Mouse (Mus musculus) embryonic fibroblast, embryonic 13.5 days (primary cell): ENCODE results near the gene Dydc2. TPM values are rescaled to one million over a fixed set of nuclear protein-coding genes. Genes with fewer than 3 reads are reported as not detected.
A peak's percentile ranks its signal among the peaks of the same experiment; 100 is the strongest.
"Not testable (repeated sequence)": the region's sequence is repeated elsewhere in the genome, so short reads cannot be mapped to it uniquely, and the experiment has no call there.

Experiments used
- H3K27ac ChIP-seq: 2 replicates; pipeline ENCODE4 v1.5.1; 2012; ENCODE audit warnings: low read length, control low read depth, inconsistent platforms; ENCODE audit not compliant: insufficient read depth
- H3K4me1 ChIP-seq: 2 replicates; pipeline ENCODE4 v1.6.1; 2011; ENCODE audit warnings: low read length; ENCODE audit not compliant: control insufficient read depth, insufficient read depth
- H3K4me3 ChIP-seq: 2 replicates; pipeline ENCODE4 v1.5.1; 2011; ENCODE audit warnings: mild to moderate bottlenecking, control low read depth, low read length; ENCODE audit not compliant: insufficient read depth
- CTCF ChIP-seq: IDR thresholded peaks from 2 replicates; pipeline ENCODE4 v1.5.1; 2011; ENCODE audit warnings: mild to moderate bottlenecking, control low read depth, low read length, moderate library complexity, borderline replicate concordance; ENCODE audit not compliant: insufficient read depth
- POLR2A ChIP-seq: IDR thresholded peaks from 2 replicates; pipeline ENCODE4 v1.6.1; 2011; ENCODE audit warnings: low read depth, mild to moderate bottlenecking, control low read depth, low read length, moderate library complexity
- polyA plus RNA-seq: library from polyadenylated mRNA; stranded (reverse); fragments of >200 nt; gene quantifications from 2 replicates; pipeline ENCODE4 v1.2.4, GENCODE M21; 2011; ENCODE audit warnings: low read depth; ENCODE audit not compliant: missing spikeins, insufficient read length

The Dydc2 gene
- polyA plus RNA-seq, 1 experiment: not detected

DNA sequence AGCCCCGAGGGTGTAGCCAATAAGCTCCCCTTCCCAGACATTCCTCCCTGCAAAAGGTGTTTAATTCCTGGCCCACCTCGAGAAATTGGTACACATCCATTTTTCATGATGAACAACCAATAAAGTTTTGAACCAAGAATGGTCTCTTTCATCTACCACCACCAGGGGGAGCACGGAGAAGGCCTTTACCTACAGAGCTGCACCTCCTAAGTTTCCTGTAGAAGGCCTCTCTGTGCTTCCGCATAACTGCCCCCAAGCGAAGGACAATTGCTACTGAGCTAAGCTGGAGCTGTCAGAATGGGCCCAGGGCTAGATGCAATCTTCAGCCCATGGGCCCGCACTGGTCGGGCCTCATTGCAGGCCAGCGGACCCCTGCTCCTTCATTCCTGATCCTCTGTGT, 21.8 kb upstream of the Dydc2 start:
- no peak overlapping the region for H3K4me3 ChIP-seq
- TF ChIP-seq POLR2A (no peak), CTCF (no peak)
- no peaks in the 10 kb centered on the region for H3K4me1 ChIP-seq
- H3K27ac ChIP-seq: no peak overlapping the region

DNA sequence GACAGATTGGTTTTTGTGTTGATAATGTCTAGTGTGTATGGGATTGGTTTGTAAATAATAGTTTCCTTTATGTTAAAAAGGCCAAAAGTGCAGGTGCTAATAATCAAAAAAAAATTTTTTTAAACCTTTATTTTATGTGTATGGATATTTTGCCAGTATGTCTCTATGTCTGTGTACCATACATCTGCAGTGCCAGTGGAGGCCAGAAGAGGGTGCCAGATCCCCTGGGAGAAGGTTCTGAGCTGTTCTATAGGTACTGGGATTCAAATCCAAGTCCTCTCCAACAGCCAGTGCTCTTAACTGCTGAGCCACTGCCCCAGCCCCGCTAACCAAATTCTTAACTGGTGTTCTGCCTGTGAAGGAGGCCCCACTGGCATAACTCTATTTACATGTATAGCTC, 18.5 kb upstream of the Dydc2 start:
- no peak overlapping the region for H3K4me3 ChIP-seq
- H3K27ac ChIP-seq: no peak overlapping the region
- TF ChIP-seq POLR2A (no peak), CTCF (no peak)
- H3K4me1 ChIP-seq: no peaks in the 10 kb centered on the region

DNA sequence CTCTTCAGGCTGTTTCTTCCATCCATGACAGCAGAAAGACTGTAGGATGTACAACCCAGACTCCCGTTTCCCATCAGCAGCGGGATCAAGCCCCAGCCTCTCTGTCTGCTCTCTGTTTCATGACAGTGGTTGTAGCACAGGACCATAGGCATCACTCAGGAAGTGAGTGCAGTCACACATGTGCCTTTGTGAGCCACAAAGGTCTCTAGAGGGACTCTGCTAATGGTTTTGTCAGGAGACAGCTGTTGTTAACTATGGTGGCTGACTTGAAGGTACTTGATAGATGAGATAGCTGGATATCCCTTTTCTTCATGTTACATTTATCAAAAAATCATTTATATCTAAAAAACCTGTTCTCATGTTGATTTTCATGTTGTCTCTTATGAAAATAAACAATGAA, 13.4 kb upstream of the Dydc2 start:
- no peak overlapping the region for H3K4me3 ChIP-seq
- TF ChIP-seq POLR2A (no peak), CTCF (no peak)
- no peaks in the 10 kb centered on the region for H3K4me1 ChIP-seq
- H3K27ac ChIP-seq: no peak overlapping the region

DNA sequence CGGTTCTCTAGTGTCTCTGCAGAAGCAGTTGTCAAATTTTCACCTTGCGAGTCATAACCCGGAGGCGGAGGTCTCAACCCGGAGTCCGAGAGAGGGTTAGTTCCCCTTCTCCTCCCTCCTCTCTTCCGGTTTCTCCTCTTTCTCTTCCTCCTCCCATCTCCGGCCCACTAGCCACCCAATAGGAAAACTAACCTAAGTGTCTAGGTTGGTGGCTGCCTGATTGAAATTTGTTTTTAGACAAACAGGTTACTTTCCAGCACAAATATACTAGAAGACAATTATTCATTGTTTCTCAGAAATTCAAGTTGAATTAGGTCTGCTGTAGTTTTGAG, 3.9 kb upstream of the Dydc2 start:
- Histone ChIP-seq H3K4me3 (peak overlapping the region; percentile 46), H3K27ac (no peak overlapping the region), H3K4me1 (no peaks in the 10 kb centered on the region)
- TF ChIP-seq POLR2A (no peak), CTCF (no peak)

DNA sequence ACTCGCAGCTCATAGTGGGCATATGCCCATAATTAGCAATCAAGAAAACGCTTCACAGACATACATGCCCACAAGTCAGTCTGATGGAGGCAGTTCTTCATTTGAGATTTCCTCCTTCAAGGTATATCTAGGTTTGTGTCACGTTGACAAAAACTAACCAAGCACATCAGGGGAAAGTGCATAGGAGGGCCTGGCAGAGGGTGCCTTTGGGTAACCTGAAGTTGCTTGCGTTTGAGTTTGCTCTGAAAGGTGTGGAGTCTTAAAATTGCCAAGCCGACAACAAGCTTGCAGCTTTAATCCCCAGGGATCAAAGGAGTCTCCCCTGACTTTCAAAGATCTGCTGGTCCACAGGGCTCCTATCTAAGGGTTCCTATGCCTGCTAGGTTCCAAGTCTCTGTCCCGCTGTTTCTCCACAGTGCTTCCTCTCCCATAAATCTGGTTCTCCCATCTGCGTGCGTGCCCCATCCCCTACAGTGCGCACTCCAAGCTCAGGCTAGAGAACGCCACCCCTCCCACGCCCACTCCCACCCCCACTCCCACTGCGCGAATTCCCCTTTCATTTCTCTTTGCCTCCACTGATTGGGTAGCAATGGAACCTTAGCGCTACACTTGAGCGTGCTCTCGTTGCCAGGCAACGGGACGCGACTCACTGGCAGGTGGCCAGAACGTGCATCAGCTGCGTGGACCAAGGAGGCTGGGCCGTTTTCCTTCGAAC, 3.4 kb upstream of the Dydc2 start, which contains the start of gene Dydc1:
TSS of gene Dydc1 (plus strand) at position 683 of the 715 bp plus-strand sequence.
- Histone ChIP-seq H3K27ac (no peak within 1 kb of the TSS), H3K4me1 (no peaks in the 10 kb centered on the region), H3K4me3 (peak within 1 kb of the TSS; percentile 46)
- TF ChIP-seq POLR2A: no peak
- no peak for TF ChIP-seq CTCF

DNA sequence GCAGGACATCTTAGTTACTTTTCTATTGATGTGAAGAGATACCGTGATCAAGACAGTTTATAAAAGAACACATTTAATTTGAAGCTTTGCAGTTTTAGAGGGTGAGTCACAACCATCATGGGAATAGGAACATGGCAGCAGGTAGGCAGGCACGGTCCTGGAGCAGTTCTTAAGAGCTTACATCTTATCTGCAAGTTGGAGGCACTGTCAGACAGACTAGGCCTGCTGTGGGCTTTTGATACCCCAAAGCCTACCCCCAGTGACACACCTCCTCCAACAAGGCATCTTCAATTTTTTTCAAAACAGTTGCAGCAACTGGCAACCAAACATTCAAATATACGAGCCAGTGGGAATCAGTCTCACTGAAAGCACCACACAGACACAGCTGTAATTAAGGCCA, 1.3 kb upstream of the Dydc2 start:
- Histone ChIP-seq H3K4me1 (no peaks in the 10 kb centered on the region), H3K27ac (no peak overlapping the region), H3K4me3 (no peak overlapping the region)
- no peak for TF ChIP-seq CTCF
- no peak for TF ChIP-seq POLR2A

DNA sequence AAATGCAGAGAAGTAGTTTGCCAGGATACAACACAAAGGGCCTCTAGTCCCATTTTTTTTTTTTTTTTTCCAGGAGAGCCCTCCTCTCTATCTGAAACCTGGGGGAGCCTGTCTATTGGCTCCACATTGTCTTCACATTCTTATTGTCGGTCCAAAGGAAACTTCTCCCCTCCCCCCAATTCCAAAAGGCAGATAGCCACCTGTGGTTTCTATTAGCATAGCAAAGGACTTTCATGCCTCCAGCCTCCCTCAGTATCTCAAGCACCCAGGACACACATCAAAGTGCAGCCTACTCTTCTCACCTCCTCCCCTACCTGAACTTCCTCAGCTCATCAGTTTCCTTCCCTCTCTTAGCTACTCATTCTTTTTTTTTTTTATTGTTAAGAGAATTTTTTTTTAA, 2.6 kb downstream of the Dydc2 start:
- no peak for TF ChIP-seq CTCF
- TF ChIP-seq POLR2A: no peak
- H3K4me1 ChIP-seq: no peaks in the 10 kb centered on the region
- no peak overlapping the region for H3K4me3 ChIP-seq
- H3K27ac ChIP-seq: no peak overlapping the region

DNA sequence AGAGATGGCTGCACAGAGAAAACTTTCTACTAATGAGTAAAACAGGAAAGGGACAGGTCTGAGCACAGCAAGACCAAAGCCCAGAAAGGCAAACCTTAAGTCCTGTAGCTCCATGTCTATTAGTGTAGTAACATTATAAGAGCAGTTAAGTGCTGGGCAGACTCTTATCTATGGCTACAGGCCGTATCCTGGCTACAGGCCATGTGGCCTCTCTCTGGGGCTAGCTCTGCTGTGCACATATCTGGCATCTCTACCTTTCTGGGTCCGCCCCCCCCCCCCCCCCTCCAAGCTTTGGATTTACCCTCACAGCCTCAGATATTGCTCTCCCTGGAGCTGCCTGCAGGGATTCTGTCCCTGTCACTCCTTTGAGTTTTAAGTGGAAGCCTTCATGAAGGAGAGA, 3.8 kb downstream of the Dydc2 start:
- no peak overlapping the region for H3K4me3 ChIP-seq
- TF ChIP-seq POLR2A (no peak), CTCF (no peak)
- no peaks in the 10 kb centered on the region for H3K4me1 ChIP-seq
- H3K27ac ChIP-seq: no peak overlapping the region

DNA sequence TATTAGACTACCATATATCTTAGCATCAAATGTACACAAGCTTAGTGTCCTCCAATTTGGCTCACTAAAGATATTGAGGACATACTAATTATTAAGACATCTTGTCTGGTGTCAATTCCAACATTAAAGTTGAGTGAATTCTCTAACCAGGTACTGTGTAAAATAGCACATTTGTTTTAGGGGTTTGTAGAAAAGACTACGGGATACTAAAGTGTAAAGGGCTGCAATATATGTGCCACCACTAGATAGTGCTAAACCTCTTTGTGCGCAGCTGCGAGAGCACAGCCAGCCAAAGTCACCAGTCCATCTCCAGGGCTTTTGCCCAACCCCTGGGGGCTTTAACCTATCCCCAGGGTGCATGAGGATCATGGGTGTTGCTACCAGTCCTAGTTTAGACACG, 15.8 kb downstream of the Dydc2 start:
- not testable (repeated sequence) for H3K4me1 ChIP-seq, H3K27ac ChIP-seq, H3K4me3 ChIP-seq

DNA sequence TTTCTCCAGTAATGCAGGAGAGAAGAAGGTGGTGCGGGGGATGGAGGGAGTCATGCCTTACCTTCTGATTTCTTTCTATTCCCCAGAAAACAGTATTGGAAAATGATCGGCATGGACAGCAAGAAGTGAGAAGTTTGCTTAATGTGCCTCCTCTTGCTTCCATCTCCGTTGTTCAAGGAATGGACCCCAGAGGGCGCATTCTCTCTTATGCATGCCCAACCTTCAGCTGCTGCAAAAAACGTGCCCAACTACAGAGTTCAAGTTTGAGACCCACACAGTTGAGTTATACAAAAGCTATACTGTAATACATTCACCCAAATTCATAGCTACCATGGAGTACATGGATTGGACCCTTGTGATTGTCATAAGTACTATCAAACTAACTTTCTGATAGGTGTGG, 16.5 kb downstream of the Dydc2 start:
- TF ChIP-seq POLR2A (no peak), CTCF (no peak)
- Histone ChIP-seq H3K4me1 (no peaks in the 10 kb centered on the region), H3K4me3 (no peak overlapping the region), H3K27ac (no peak overlapping the region)

DNA sequence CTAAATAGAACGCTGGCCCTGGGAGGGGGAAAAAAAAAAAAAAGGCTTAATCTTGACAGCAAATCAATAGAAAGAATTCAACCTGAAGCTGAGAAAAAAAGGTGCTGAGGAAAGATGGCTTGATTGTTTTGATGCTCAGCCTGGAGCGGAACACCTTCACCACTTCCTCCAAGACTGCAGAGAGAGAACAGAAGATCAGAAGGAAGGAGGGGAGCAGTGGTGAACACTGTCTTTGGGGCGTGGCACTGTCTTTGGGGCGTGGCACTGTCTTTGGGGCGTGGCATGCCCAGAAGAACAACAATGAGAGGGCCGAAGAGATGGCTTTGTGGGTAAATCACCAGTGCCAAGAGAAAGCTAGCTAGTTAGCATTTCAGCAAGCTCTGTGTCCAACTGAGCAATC, 18.5 kb downstream of the Dydc2 start:
- TF ChIP-seq POLR2A (no peak), CTCF (no peak)
- no peaks in the 10 kb centered on the region for H3K4me1 ChIP-seq
- no peak overlapping the region for H3K4me3 ChIP-seq
- no peak overlapping the region for H3K27ac ChIP-seq
